Mouse (Mus musculus) embryonic facial prominence, embryonic 11.5 days (tissue): ENCODE measurements at regions not wholly inside any gene's neighbourhood (a gene's known extent, or its start where the extent isn't known, plus 50 kb on each side); places are given as distances from the start of the nearest gene placed in this dataset.

Experiments
- ATAC-seq: fragments of 200-750 bp; cut with Nextera tagmentation; replicated peaks from 2 replicates; pipeline ENCODE4 v1.8.0; 2017; ENCODE audit warnings: low read depth; ENCODE audit not compliant: insufficient number of reproducible peaks, low FRiP score, low TSS enrichment
- DNase-seq: peaks from one replicate; pipeline ENCODE4 v3.0.0-alpha.2; 2015; ENCODE audit warnings: low spot score
- H3K27ac ChIP-seq: fragments of 300-500 bp; sonication (generic); replicated peaks from 2 replicates; pipeline ENCODE4 v1.5.1; 2014; ENCODE audit warnings: mild to moderate bottlenecking, low read depth, low read length, control low read depth
- H3K27me3 ChIP-seq: fragments of 300-500 bp; sonication (generic); 2 replicates; pipeline ENCODE4 v1.6.1; 2014; ENCODE audit warnings: mild to moderate bottlenecking, low read length, moderate library complexity, mixed read lengths; ENCODE audit not compliant: control insufficient read depth, insufficient read depth
- H3K36me3 ChIP-seq: fragments of 300-500 bp; sonication (generic); replicated peaks from 2 replicates; pipeline ENCODE4 v1.6.1; 2014; ENCODE audit warnings: low read depth, mild to moderate bottlenecking, low read length, moderate library complexity, mixed read lengths; ENCODE audit not compliant: control insufficient read depth, insufficient read depth
- H3K4me1 ChIP-seq: fragments of 300-500 bp; sonication (generic); 2 replicates; pipeline ENCODE4 v1.6.1; 2014; ENCODE audit warnings: low read length, mixed read lengths; ENCODE audit not compliant: control insufficient read depth, insufficient read depth
- H3K4me2 ChIP-seq: fragments of 300-500 bp; sonication (generic); 2 replicates; pipeline ENCODE4 v1.6.1; 2014; ENCODE audit warnings: low read depth, mild to moderate bottlenecking, control low read depth, low read length, moderate library complexity
- H3K4me3 ChIP-seq: fragments of 300-500 bp; sonication (generic); 2 replicates; pipeline ENCODE4 v1.5.1; 2014; ENCODE audit warnings: low read depth, low read length, control low read depth
- H3K9ac ChIP-seq: fragments of 300-500 bp; sonication (generic); replicated peaks from 2 replicates; pipeline ENCODE4 v1.6.1; 2014; ENCODE audit warnings: mild to moderate bottlenecking, control low read depth, low read length
- H3K9me3 ChIP-seq: fragments of 300-500 bp; sonication (generic); replicated peaks from 2 replicates; pipeline ENCODE4 v1.6.1; 2016; ENCODE audit warnings: mild to moderate bottlenecking, low read length, inconsistent platforms, mixed read lengths; ENCODE audit not compliant: control insufficient read depth
- WGBS: fragments of 180-500 bp; shearing (Covaris S2); extraction: QIAGEN DNeasy Blood & Tissue Kit; methylation state at CpG from one replicate; pipeline ENCODE4 v1.1.7; 2014; 5-methylcytosine and 5-hydroxymethylcytosine counted together

DNA sequence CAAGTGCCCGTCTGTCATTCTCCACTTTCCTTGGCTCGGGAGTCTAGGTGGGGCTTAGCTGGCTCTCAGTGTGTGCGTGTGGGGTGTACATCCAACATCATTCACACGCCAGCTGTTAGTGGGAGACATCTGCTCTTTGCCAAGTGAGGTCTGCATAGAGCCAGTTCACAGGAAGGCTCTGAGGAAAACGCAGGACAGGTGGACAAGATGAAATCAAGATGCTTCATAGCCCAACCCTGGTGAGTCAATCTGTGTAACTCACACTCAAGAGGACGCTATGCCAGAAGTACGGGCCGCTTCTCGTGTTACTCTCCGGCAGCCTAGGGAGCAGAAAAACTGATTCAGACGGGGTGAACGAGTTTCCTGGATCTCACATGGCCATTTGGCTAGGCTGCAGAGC lies 148.2 kb upstream of the Atp6ap2 start:
- DNase-seq (no peak), ATAC-seq (no peak)
- no peak overlapping the region for H3K4me2 ChIP-seq
- H3K36me3 ChIP-seq, result no peaks in the 10 kb centered on the region
- H3K4me1 ChIP-seq, result no peaks in the 10 kb centered on the region
- H3K4me3 ChIP-seq, result no peak overlapping the region
- H3K27me3 ChIP-seq, result no peaks in the 10 kb centered on the region
- no peak overlapping the region for H3K27ac ChIP-seq
- WGBS, result 62% methylated on average over 12 of the region's 12 CpGs
- H3K9me3 ChIP-seq, result no peaks in the 10 kb centered on the region
- H3K9ac ChIP-seq, result no peak overlapping the region

DNA sequence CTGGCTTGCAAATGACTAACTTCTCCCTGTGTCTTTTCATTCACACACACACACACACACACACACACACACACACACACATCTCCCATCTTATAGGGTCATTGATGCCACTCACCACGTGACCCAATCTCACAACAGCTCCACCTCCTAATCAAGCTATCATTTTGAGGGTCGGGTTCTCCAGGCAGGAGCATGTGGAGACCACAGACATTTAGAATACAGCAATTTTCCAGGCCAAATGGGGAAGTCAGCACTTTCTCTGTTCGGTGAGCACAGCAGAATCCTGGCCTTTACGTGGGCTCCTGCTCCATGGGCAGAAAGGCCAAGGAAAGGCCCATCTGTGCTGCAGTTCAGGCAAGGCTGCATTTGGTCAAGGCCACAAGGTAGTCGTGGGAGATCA lies 143.8 kb upstream of the Atp6ap2 start:
- Histone ChIP-seq H3K27me3 (no peaks in the 10 kb centered on the region), H3K36me3 (no peaks in the 10 kb centered on the region), H3K27ac (no peak overlapping the region), H3K9ac (no peak overlapping the region), H3K4me3 (no peak overlapping the region), H3K9me3 (no peaks in the 10 kb centered on the region), H3K4me1 (no peaks in the 10 kb centered on the region), H3K4me2 (no peak overlapping the region)
- no peak for ATAC-seq
- 70% methylated on average over 5 of the region's 5 CpGs for WGBS
- no peak for DNase-seq

DNA sequence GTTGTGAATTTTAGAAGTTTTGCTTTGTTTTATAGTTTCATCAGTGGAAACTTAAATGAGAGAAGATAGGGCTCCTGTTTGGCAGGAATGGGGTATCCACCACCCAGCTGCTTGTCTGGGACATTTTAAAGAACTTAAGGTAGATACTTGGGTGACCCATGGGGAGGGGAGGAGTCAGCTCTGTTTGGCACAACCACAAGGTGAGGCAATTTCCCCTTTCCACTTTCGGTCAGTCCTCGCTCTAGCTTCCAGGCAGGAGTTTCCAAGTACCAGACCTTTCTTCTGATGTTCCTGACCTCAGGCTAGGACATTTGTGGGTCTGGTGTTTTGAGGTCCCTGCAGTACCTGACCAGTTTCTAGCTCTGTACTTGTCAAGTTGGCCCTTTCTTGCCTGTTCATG lies 142.5 kb upstream of the Atp6ap2 start:
- DNase-seq (no peak), ATAC-seq (no peak)
- no peak overlapping the region for H3K4me2 ChIP-seq
- H3K27ac ChIP-seq, result no peak overlapping the region
- H3K9me3 ChIP-seq, result no peaks in the 10 kb centered on the region
- H3K4me3 ChIP-seq, result no peak overlapping the region
- no peaks in the 10 kb centered on the region for H3K27me3 ChIP-seq
- no peaks in the 10 kb centered on the region for H3K4me1 ChIP-seq
- H3K36me3 ChIP-seq, result no peaks in the 10 kb centered on the region
- WGBS, result 74% methylated on average over 2 of the region's 2 CpGs
- H3K9ac ChIP-seq, result no peak overlapping the region

DNA sequence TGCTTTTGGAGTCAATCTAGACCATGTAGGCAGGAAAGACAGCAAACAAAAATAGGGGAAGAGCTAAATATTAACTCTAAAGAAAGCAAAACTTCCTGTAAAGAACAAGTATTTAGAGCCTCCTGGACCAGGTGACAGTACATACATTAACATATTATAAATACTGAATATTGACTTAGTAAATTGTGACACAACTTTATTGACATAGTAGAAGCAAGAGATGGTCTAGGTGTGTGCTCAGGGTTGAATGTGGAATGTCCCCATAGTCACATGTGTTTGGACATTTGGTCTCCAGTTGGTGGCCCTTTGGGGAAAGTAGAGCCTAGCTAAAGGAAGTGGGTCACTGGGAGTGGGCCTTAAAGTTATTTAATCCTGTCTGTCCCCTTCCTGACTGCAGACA lies 139.6 kb upstream of the Atp6ap2 start:
- no peak overlapping the region for H3K9ac ChIP-seq
- H3K9me3 ChIP-seq, result no peaks in the 10 kb centered on the region
- no peak overlapping the region for H3K4me3 ChIP-seq
- no peak overlapping the region for H3K4me2 ChIP-seq
- H3K4me1 ChIP-seq, result no peaks in the 10 kb centered on the region
- ATAC-seq, result no peak
- no peak for DNase-seq
- H3K27ac ChIP-seq, result no peak overlapping the region
- no peaks in the 10 kb centered on the region for H3K27me3 ChIP-seq
- H3K36me3 ChIP-seq, result no peaks in the 10 kb centered on the region

DNA sequence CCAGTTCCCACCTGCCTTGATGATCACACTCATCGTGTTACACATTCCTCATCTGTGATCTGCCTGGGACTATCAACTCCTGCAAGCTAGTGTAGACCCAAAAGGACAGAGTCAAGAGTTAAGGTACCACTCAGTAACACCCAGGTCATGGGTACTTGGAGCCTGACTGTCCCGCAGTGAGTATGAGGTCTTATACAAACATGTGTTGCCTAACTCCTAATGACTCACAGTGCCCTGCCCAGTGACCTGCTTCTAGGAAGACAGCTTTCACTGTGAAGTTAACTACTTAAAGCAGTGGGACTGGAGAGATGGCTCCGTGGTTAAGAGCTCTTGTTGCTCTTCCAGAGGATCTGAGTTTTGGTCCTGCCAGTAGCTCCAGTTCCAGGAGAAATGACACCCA lies 137.9 kb upstream of the Atp6ap2 start:
- Histone ChIP-seq H3K4me2 (no peak overlapping the region), H3K27me3 (no peaks in the 10 kb centered on the region)
- 78% methylated on average over 3 of the region's 3 CpGs for WGBS

DNA sequence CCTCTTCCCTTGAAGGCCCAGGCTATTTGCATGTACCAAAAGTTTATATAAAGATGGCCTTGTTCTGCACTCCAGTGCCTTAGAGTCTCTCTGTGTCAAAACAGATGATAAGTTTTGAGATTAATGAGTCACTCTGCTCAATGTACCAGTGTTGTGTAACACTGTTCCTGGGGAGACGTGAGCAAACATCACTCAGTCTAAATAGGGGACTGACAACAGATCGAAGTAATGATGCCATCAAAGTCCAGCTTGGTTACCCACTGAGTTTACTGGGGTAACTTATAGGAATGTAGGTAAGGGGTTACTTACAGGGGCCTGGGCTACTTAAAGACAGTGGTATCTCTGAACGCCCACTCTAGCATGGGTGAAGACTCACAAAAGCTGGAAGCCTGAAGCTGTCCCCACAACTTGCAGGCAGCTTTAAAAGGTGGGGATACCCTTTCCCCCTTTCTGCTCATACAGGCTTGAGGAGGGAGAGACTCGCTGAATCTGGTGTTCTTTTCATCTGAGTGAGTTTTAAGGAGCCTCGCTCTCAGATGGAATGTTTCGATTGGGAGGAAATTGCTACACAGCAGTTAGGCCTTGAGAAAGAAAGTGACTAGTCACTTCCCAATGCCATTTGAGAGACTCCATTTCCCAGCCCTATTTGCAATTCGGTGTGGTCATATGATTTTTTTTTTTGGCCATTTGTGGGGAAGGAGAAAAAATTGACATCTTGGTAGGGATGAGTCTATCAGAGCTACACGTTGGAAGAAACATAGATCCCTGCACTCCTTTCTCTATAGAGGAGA lies 134.4 kb upstream of the Atp6ap2 start:
- H3K4me2 ChIP-seq, result no peak overlapping the region
- no peaks in the 10 kb centered on the region for H3K9me3 ChIP-seq
- no peak for DNase-seq
- no peaks in the 10 kb centered on the region for H3K4me1 ChIP-seq
- no peaks in the 10 kb centered on the region for H3K27me3 ChIP-seq
- H3K36me3 ChIP-seq, result no peaks in the 10 kb centered on the region
- H3K27ac ChIP-seq, result no peak overlapping the region
- H3K9ac ChIP-seq, result no peak overlapping the region
- no peak for ATAC-seq
- 87% methylated on average over 8 of the region's 8 CpGs for WGBS
- no peak overlapping the region for H3K4me3 ChIP-seq

More for the DNA sequence above, 137.9 kb upstream of the Atp6ap2 start:
- Histone ChIP-seq H3K27ac (no peak overlapping the region), H3K4me3 (no peak overlapping the region), H3K36me3 (no peaks in the 10 kb centered on the region), H3K4me1 (no peaks in the 10 kb centered on the region), H3K9ac (no peak overlapping the region), H3K9me3 (no peaks in the 10 kb centered on the region)
- DNase-seq, result no peak
- no peak for ATAC-seq

DNA sequence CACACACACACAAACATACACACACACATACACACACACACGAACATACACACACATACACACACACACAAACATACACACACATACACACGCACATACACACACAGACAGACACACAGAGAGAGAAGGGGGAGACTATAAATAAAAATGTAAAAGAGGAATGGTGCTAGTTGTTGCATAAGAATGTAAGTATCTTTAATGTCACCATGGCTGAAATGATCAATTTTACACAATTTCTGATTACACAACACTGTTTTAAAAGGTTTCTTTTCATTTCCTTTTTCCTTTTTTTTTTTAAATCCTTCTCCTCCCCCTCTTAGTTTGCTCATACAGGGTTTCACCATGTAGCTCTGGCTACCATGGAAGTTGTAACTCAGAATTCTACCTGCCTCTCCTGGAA lies 125.9 kb upstream of the Atp6ap2 start:
- Histone ChIP-seq H3K27ac (no peak overlapping the region), H3K4me2 (no peak overlapping the region), H3K27me3 (no peaks in the 10 kb centered on the region; the same call in 1 of the 2 replicates), H3K4me1 (no peaks in the 10 kb centered on the region), H3K9me3 (no peaks in the 10 kb centered on the region), H3K9ac (no peak overlapping the region), H3K4me3 (no peak overlapping the region), H3K36me3 (no peaks in the 10 kb centered on the region)
- 80% methylated on average over 2 of the region's 2 CpGs for WGBS
- ATAC-seq, result no peak
- no peak for DNase-seq

DNA sequence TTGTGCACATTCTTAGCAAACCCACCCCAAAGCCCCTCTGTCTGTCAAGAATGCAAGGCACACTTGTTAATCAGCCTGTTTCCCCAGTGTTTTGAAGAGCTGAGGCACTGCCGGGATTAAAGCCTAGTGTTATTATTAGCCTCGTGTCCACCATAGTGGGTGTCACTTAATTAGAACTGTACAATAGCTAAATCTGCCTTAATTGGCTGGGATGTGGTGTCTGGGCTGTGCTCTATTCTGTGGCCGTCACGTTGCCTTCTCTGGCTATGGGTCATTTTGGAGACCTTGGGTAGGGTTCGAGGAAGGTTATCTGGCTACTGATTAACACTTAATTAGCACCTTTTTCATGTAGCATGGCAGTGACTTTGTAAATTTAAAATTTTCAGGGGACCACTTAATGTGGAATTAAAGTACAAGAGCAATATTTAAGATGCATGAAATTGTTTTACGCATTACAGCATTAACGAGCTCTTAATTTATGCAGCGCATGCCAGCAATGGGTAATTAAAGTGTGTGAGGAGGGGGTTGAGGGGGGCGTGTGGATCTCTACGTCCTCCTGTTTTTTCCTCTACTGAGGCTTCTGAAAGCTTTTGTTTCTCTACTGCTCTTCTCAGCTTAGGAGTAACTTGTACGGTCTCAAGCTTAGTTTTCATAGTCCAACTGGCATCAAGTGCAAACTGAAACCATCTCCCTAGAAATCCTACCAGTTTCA lies 124.5 kb upstream of the Atp6ap2 start:
- H3K27me3 ChIP-seq, result no peaks in the 10 kb centered on the region; the same call in 1 of the 2 replicates
- H3K27ac ChIP-seq, result no peak overlapping the region
- no peak overlapping the region for H3K4me2 ChIP-seq
- ATAC-seq, result no peak
- H3K36me3 ChIP-seq, result no peaks in the 10 kb centered on the region
- DNase-seq, result no peak
- H3K4me1 ChIP-seq, result no peaks in the 10 kb centered on the region; the same call in 1 of the 2 replicates
- no peak overlapping the region for H3K9ac ChIP-seq
- H3K9me3 ChIP-seq, result no peaks in the 10 kb centered on the region
- H3K4me3 ChIP-seq, result no peak overlapping the region
- WGBS, result 68% methylated on average over 11 of the region's 11 CpGs
